Mouse (Mus musculus) MEL (cell line): ENCODE results near the gene Olfr1438-ps1. TPM values are rescaled to one million over a fixed set of nuclear protein-coding genes. Genes with fewer than 3 reads are reported as not detected.

Source experiments
- DNase-seq: peaks from one replicate; pipeline ENCODE4 v3.0.0; 2011; ENCODE audit warnings: low read depth, low spot score
- H3K27ac ChIP-seq: 2 replicates; pipeline ENCODE4 v1.5.1; 2012; ENCODE audit warnings: low read depth, mild to moderate bottlenecking, control low read depth, low read length, moderate library complexity; ENCODE audit not compliant: control insufficient read depth
- H3K27me3 ChIP-seq, 2 experiments: fragments of 150-350 bp in 1 of 2; sonication (generic) in 1 of 2; 2 replicates each; pipeline ENCODE4 v1.6.1; 2012; ENCODE audit warnings: low read length in 2 of 2, mild to moderate bottlenecking in 2 of 2, improper control_type of control experiment in 1 of 2, moderate library complexity in 1 of 2; ENCODE audit not compliant: insufficient read depth in 2 of 2, control insufficient read depth in 1 of 2
- H3K36me3 ChIP-seq, 2 experiments: 2 replicates each; pipeline ENCODE4 v1.6.1; 2012 to 2014; ENCODE audit warnings: low read length in 2 of 2, improper control_type of control experiment in 1 of 2, inconsistent platforms in 1 of 2, mild to moderate bottlenecking in 1 of 2; ENCODE audit not compliant: insufficient read depth in 2 of 2, control insufficient read depth in 1 of 2
- H3K4me1 ChIP-seq, 2 experiments: fragments of 150-350 bp in 1 of 2; sonication (generic) in 1 of 2; 2 replicates each; pipeline ENCODE4 v1.6.1; 2012; ENCODE audit warnings: low read length in 2 of 2, improper control_type of control experiment in 1 of 2, mild to moderate bottlenecking in 1 of 2; ENCODE audit not compliant: insufficient read depth in 2 of 2, control insufficient read depth in 1 of 2
- H3K4me3 ChIP-seq, 2 experiments: fragments of 150-350 bp in 1 of 2; sonication (generic) in 1 of 2; 2 replicates each; pipeline ENCODE4 v1.5.1; 2012; ENCODE audit warnings: low read depth in 2 of 2, low read length in 2 of 2, mild to moderate bottlenecking in 2 of 2, moderate library complexity in 2 of 2, control low read depth in 1 of 2, improper control_type of control experiment in 1 of 2; ENCODE audit not compliant: control insufficient read depth in 1 of 2, insufficient read depth in 1 of 2
- H3K79me2 ChIP-seq: 2 replicates; pipeline ENCODE4 v1.6.1; 2012; ENCODE audit warnings: mild to moderate bottlenecking, low read length, moderate library complexity; ENCODE audit not compliant: control insufficient read depth, poor library complexity, insufficient read depth
- H3K9ac ChIP-seq: 2 replicates; pipeline ENCODE4 v1.6.1; 2012; ENCODE audit warnings: low read depth, mild to moderate bottlenecking, control low read depth, low read length, moderate library complexity; ENCODE audit not compliant: control insufficient read depth, poor library complexity, severe bottlenecking
- H3K9me3 ChIP-seq: fragments of 150-350 bp; sonication (generic); replicated peaks from 2 replicates; pipeline ENCODE4 v1.6.1; 2012; ENCODE audit warnings: mild to moderate bottlenecking, low read length, improper control_type of control experiment, moderate library complexity; ENCODE audit not compliant: insufficient read depth
- EP300 ChIP-seq, 2 experiments: IDR thresholded peaks; 2 replicates each; pipeline ENCODE4 v1.6.1; 2011; ENCODE audit warnings: improper control_type of control experiment in 2 of 2, low read length in 2 of 2, low read depth in 1 of 2, mild to moderate bottlenecking in 1 of 2
- GATA1 ChIP-seq: IDR thresholded peaks from 2 replicates; pipeline ENCODE4 v1.6.1; 2011; ENCODE audit warnings: low read depth, low read length, improper control_type of control experiment
- HCFC1 ChIP-seq: IDR thresholded peaks from 2 replicates; pipeline ENCODE4 v1.6.1; 2012; ENCODE audit warnings: low read depth, mild to moderate bottlenecking, inconsistent platforms, low read length, improper control_type of control experiment, moderate library complexity
- JUND ChIP-seq: IDR thresholded peaks from 2 replicates; pipeline ENCODE4 v1.6.1; 2011; ENCODE audit warnings: low read depth, mild to moderate bottlenecking, improper control_type of control experiment, low read length
- MAFK ChIP-seq: IDR thresholded peaks from 2 replicates; pipeline ENCODE4 v1.6.1; 2011; ENCODE audit warnings: low read depth, mild to moderate bottlenecking, low read length, improper control_type of control experiment, borderline replicate concordance
- MAZ ChIP-seq: IDR thresholded peaks from 2 replicates; pipeline ENCODE4 v1.6.1; 2012; ENCODE audit warnings: low read depth, mild to moderate bottlenecking, inconsistent platforms, low read length, improper control_type of control experiment
- MYB ChIP-seq: IDR thresholded peaks from 2 replicates; pipeline ENCODE4 v1.6.1; 2011; ENCODE audit warnings: mild to moderate bottlenecking, low read depth, low read length, improper control_type of control experiment
- NRF1 ChIP-seq: IDR thresholded peaks from 2 replicates; pipeline ENCODE4 v1.6.1; 2014; ENCODE audit warnings: low read depth, mild to moderate bottlenecking, inconsistent platforms, low read length, improper control_type of control experiment, moderate library complexity; ENCODE audit not compliant: poor library complexity, insufficient read depth, severe bottlenecking
- POLR2AphosphoS2 ChIP-seq: IDR thresholded peaks from 2 replicates; pipeline ENCODE4 v1.6.1; 2011; ENCODE audit warnings: low read length, improper control_type of control experiment
- RAD21 ChIP-seq: IDR thresholded peaks from 2 replicates; pipeline ENCODE4 v1.6.1; 2011; ENCODE audit warnings: mild to moderate bottlenecking, low read depth, low read length, improper control_type of control experiment
- RCOR1 ChIP-seq: IDR thresholded peaks from 2 replicates; pipeline ENCODE4 v1.6.1; 2012; ENCODE audit warnings: low read depth, mild to moderate bottlenecking, inconsistent platforms, low read length, improper control_type of control experiment
- SIN3A ChIP-seq: IDR thresholded peaks from 2 replicates; pipeline ENCODE4 v1.6.1; 2012; ENCODE audit warnings: low read length, improper control_type of control experiment, inconsistent platforms
- TAL1 ChIP-seq: IDR thresholded peaks from 2 replicates; pipeline ENCODE4 v1.6.1; 2012; ENCODE audit warnings: mild to moderate bottlenecking, inconsistent platforms, low read length, moderate library complexity, mixed read lengths
- TCF12 ChIP-seq: IDR thresholded peaks from 2 replicates; pipeline ENCODE4 v1.6.1; 2014; ENCODE audit warnings: low read depth, mild to moderate bottlenecking, inconsistent platforms, low read length, improper control_type of control experiment, moderate library complexity
- UBTF ChIP-seq: IDR thresholded peaks from 2 replicates; pipeline ENCODE4 v1.6.1; 2012; ENCODE audit warnings: low read depth, mild to moderate bottlenecking, inconsistent platforms, low read length, improper control_type of control experiment, moderate library complexity, borderline replicate concordance; ENCODE audit not compliant: insufficient read depth
- ZC3H11A ChIP-seq: IDR thresholded peaks from 2 replicates; pipeline ENCODE4 v1.6.1; 2012; ENCODE audit warnings: low read depth, mild to moderate bottlenecking, inconsistent platforms, low read length, improper control_type of control experiment
- ZMIZ1 ChIP-seq: IDR thresholded peaks from 2 replicates; pipeline ENCODE4 v1.6.1; 2012; ENCODE audit warnings: low read depth, mild to moderate bottlenecking, inconsistent platforms, low read length, improper control_type of control experiment, moderate library complexity
- polyA plus RNA-seq, 2 experiments: library from polyadenylated mRNA; stranded (reverse) in 1 of 2; unstranded in 1 of 2; fragments of >175 nt in 1 of 2; fragments of >200 nt in 1 of 2; gene quantifications; 2 replicates each; pipeline versions ENCODE4 v1.2.1 to v1.2.4; 2012; ENCODE audit warnings: low replicate concordance in 2 of 2, low read depth in 1 of 2; ENCODE audit not compliant: insufficient read length in 2 of 2, insufficient read depth in 1 of 2, missing spikeins in 1 of 2
- total RNA-seq: library from RNA; depleted of rRNA; stranded (reverse); fragments of 300-350 nt; gene quantifications from 2 replicates; pipeline ENCODE4 v1.2.3, GENCODE M21; 2012; rRNA removed

Olfr1438-ps1 gene
- total and polyA plus RNA-seq, 3 experiments: 0.03 TPM; not detected in 2

- no peak overlapping the region for H3K4me3 ChIP-seq
- TF ChIP-seq MAFK (no peak), ZC3H11A (no peak)
- TF ChIP-seq, all 39 proteins: peak for 0
- no peak for DNase-seq
- Histone ChIP-seq H3K27ac (no peak overlapping the region), H3K4me1 (no peaks in the 10 kb centered on the region), H3K36me3 (no peaks in the 10 kb centered on the region), H3K27me3 (no peaks in the 10 kb centered on the region), H3K9me3 (no peaks in the 10 kb centered on the region), H3K79me2 (no peaks in the 10 kb centered on the region), H3K9ac (no peak overlapping the region)
These were observed 42.7 kb downstream of the Olfr1438-ps1 start for GRCm38 (mm10) chr19:12292979-12293378.

DNA sequence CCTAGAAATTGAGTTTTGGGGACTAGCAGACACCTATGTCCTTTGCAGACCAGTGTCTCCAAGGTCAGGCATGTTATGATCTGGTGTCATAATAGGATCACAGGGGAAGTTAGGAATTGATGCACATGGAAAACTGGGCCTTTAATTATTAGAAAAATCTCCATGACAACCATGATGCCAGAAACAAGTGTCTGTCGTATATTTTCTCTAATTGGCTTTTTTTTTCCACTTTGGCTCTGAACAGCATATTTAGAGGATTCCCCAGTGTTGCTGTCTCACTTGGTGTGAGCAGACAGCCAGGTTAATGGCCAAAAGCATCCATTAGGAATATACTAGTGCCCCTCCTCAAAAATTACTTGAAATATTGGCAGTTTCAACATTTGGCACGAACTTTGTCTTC, 56.2 kb downstream of the Olfr1438-ps1 start, which contains the start of gene Olfr1434:
Olfr1434 (plus strand) TSS at position 301 of the 400 bp plus-strand sequence.
- DNase-seq: no peak
- no peak within 1 kb of the TSS for H3K9ac ChIP-seq
- H3K4me1 ChIP-seq: no peaks in the 10 kb centered on the region
- H3K27ac ChIP-seq: no peak within 1 kb of the TSS
- TF ChIP-seq SIN3A: no peak
- no peak for TF ChIP-seq UBTF
- no peak for TF ChIP-seq JUND
- no peak for TF ChIP-seq GATA1
- TF ChIP-seq RCOR1: no peak
- no peak for TF ChIP-seq POLR2AphosphoS2
- TF ChIP-seq RAD21: no peak
- no peak for TF ChIP-seq MAZ
- TF ChIP-seq NRF1: no peak
- TF ChIP-seq EP300 (IDR thresholded peaks at IDR 0.05; ENCODE audit: low read depth in 1 of 2, low read length in 2 of 2): no peak
- no peak for TF ChIP-seq ZMIZ1
- no peak for TF ChIP-seq TAL1
- no peak for TF ChIP-seq MYB
- TF ChIP-seq HCFC1: no peak
- TF ChIP-seq TCF12: no peak
- TF ChIP-seq, all 39 proteins: peak for 0
- H3K79me2 ChIP-seq: no peaks in the 10 kb centered on the region
- no peaks in the 10 kb centered on the region for H3K36me3 ChIP-seq
- no peak within 1 kb of the TSS for H3K4me3 ChIP-seq
- no peaks in the 10 kb centered on the region for H3K27me3 ChIP-seq
- no peaks in the 10 kb centered on the region for H3K9me3 ChIP-seq

Other genes starting within 250 kb of the Olfr1438-ps1 start
- gene Olfr1426, start 243.9 kb downstream of the Olfr1438-ps1 start, total RNA-seq: not detected in 2 replicates
- gene Olfr1426, start 243.9 kb downstream of the Olfr1438-ps1 start, polyA plus RNA-seq: not detected
- not detected in 2 replicates for gene Olfr1427, start 232.6 kb downstream of the Olfr1438-ps1 start, total RNA-seq
- gene Olfr1427, start 232.6 kb downstream of the Olfr1438-ps1 start, polyA plus RNA-seq: not detected
- gene Olfr1428, start 220.0 kb downstream of the Olfr1438-ps1 start, total RNA-seq: not detected in 2 replicates
- not detected for gene Olfr1428, start 220.0 kb downstream of the Olfr1438-ps1 start, polyA plus RNA-seq
- gene Olfr76, start 212.7 kb downstream of the Olfr1438-ps1 start, total RNA-seq: not detected in 2 replicates
- under 1 TPM in 1 of 2 experiments, not detected in 1; 0.03 TPM for gene Olfr76, start 212.7 kb downstream of the Olfr1438-ps1 start, polyA plus RNA-seq
- gene Olfr1555-ps1, start 165.8 kb downstream of the Olfr1438-ps1 start, total RNA-seq: not detected in 2 replicates
- gene Olfr1555-ps1, start 165.8 kb downstream of the Olfr1438-ps1 start, polyA plus RNA-seq: not detected
- gene Olfr1431, start 135.3 kb downstream of the Olfr1438-ps1 start, total RNA-seq: not detected in 2 replicates
- gene Olfr1431, start 135.3 kb downstream of the Olfr1438-ps1 start, polyA plus RNA-seq: not detected
- gene Olfr1432, start 103.3 kb downstream of the Olfr1438-ps1 start, total RNA-seq: not detected in 2 replicates
- gene Olfr1432, start 103.3 kb downstream of the Olfr1438-ps1 start, polyA plus RNA-seq: not detected
- gene Olfr262, start 94.3 kb downstream of the Olfr1438-ps1 start, total RNA-seq: not detected in 2 replicates
- not detected for gene Olfr262, start 94.3 kb downstream of the Olfr1438-ps1 start, polyA plus RNA-seq
- gene Olfr235, start 74.9 kb downstream of the Olfr1438-ps1 start, total RNA-seq: not detected in 2 replicates
- not detected for gene Olfr235, start 74.9 kb downstream of the Olfr1438-ps1 start, polyA plus RNA-seq
- not detected in 2 replicates for gene Olfr1434, start 56.1 kb downstream of the Olfr1438-ps1 start, total RNA-seq
- not detected for gene Olfr1434, start 56.1 kb downstream of the Olfr1438-ps1 start, polyA plus RNA-seq
- not detected in 2 replicates for gene Olfr1436, start 36.8 kb downstream of the Olfr1438-ps1 start, total RNA-seq
- not detected for gene Olfr1436, start 36.8 kb downstream of the Olfr1438-ps1 start, polyA plus RNA-seq
- gene Olfr1437, start 10.8 kb downstream of the Olfr1438-ps1 start, total RNA-seq: not detected in 2 replicates
- not detected for gene Olfr1437, start 10.8 kb downstream of the Olfr1438-ps1 start, polyA plus RNA-seq
- gene Olfr1440, start 51.4 kb upstream of the Olfr1438-ps1 start, total RNA-seq: not detected in 2 replicates
- gene Olfr1440, start 51.4 kb upstream of the Olfr1438-ps1 start, polyA plus RNA-seq: under 1 TPM in 1 of 2 experiments, not detected in 1; 0.01 TPM
- not detected in 2 replicates for gene Olfr1441, start 81.5 kb upstream of the Olfr1438-ps1 start, total RNA-seq
- gene Olfr1441, start 81.5 kb upstream of the Olfr1438-ps1 start, polyA plus RNA-seq: under 1 TPM in 1 of 2 experiments, not detected in 1; 0.03 TPM
- not detected in 2 replicates for gene Pfpl, start 92.0 kb upstream of the Olfr1438-ps1 start, total RNA-seq
- gene Pfpl, start 92.0 kb upstream of the Olfr1438-ps1 start, polyA plus RNA-seq: not detected
- gene Mpeg1, start 124.9 kb upstream of the Olfr1438-ps1 start, total RNA-seq: not detected in 2 replicates
- under 1 TPM in 1 of 2 experiments, not detected in 1; 0.07 TPM for gene Mpeg1, start 124.9 kb upstream of the Olfr1438-ps1 start, polyA plus RNA-seq
- 2.2 and 3.6 TPM in 2 replicates for gene Dtx4, start 165.5 kb upstream of the Olfr1438-ps1 start, total RNA-seq
- 1 to 10 TPM in 1 of 2 experiments, not detected in 1; 8.8 TPM for gene Dtx4, start 165.5 kb upstream of the Olfr1438-ps1 start, polyA plus RNA-seq
- 53.1 and 56.1 TPM in 2 replicates for gene Fam111a, start 209.8 kb upstream of the Olfr1438-ps1 start, total RNA-seq
- 100 to 1,000 TPM in 1 of 2 experiments, 10 to 100 TPM in 1; 75.9 to 157 TPM for gene Fam111a, start 209.8 kb upstream of the Olfr1438-ps1 start, polyA plus RNA-seq